Mouse (Mus musculus): Measurements from ENCODE around the gene Atp5j.

Gene Atp5j

GRCm38 (mm10) chr16:84835441-84835822, at the start of gene Atp5j:
Gene Atp5j (minus strand): TSS chr16:84835625.
- DNase-seq (ENCODE audit: low read depth, low spot score) = no peak

GRCm38 (mm10) chr16:84884572-84884971, 49.1 kb upstream of the Atp5j start:
- DNase-seq (ENCODE audit: low read depth, low spot score) = no peak

GRCm38 (mm10) chr16:84881754-84882321, 46.4 kb upstream of the Atp5j start:
- no peak for DNase-seq (ENCODE audit: low read depth, low spot score)

- no peak for DNase-seq (ENCODE audit: low read depth, low spot score)
Measured at GRCm38 (mm10) chr16:84881168-84881567, 45.7 kb upstream of the Atp5j start.

GRCm38 (mm10) chr16:84879146-84879545, 43.7 kb upstream of the Atp5j start:
- peak; percentile 89 for DNase-seq (ENCODE audit: low read depth, low spot score)

GRCm38 (mm10) chr16:84876082-84876481, 40.7 kb upstream of the Atp5j start:
- no peak for DNase-seq (ENCODE audit: low read depth, low spot score)

- no peak for DNase-seq (ENCODE audit: low read depth, low spot score)
Measured at GRCm38 (mm10) chr16:84875718-84876035, 40.3 kb upstream of the Atp5j start.

- DNase-seq (ENCODE audit: low read depth, low spot score) = no peak
Measured at GRCm38 (mm10) chr16:84875012-84875717, 39.7 kb upstream of the Atp5j start.

- no peak for DNase-seq (ENCODE audit: low read depth, low spot score)
Measured at GRCm38 (mm10) chr16:84873805-84874204, 38.4 kb upstream of the Atp5j start.

GRCm38 (mm10) chr16:84864656-84865055, 29.2 kb upstream of the Atp5j start:
- DNase-seq (ENCODE audit: low read depth, low spot score) = no peak

GRCm38 (mm10) chr16:84853492-84853891, 18.1 kb upstream of the Atp5j start:
- no peak for DNase-seq (ENCODE audit: low read depth, low spot score)

GRCm38 (mm10) chr16:84838576-84838975, 3.2 kb upstream of the Atp5j start:
- no peak for DNase-seq (ENCODE audit: low read depth, low spot score)

- DNase-seq (ENCODE audit: low read depth, low spot score) = peak; percentile 95
Measured at GRCm38 (mm10) chr16:84835823-84836743, 658 bp upstream of the Atp5j start.

GRCm38 (mm10) chr16:84834745-84835440, 532 bp downstream of the Atp5j start, which contains the start of gene Gabpa:
Gene Gabpa (plus strand): TSS chr16:84834925.
- DNase-seq (ENCODE audit: low read depth, low spot score) = peak; percentile 98

GRCm38 (mm10) chr16:84834344-84834743, 1.1 kb downstream of the Atp5j start:
- DNase-seq (ENCODE audit: low read depth, low spot score) = no peak

- DNase-seq (ENCODE audit: low read depth, low spot score) = no peak
Measured at GRCm38 (mm10) chr16:84832736-84833135, 2.7 kb downstream of the Atp5j start.

GRCm38 (mm10) chr16:84831696-84832095, 3.7 kb downstream of the Atp5j start:
- DNase-seq (ENCODE audit: low read depth, low spot score) = no peak

GRCm38 (mm10) chr16:84825009-84825408, 10.4 kb downstream of the Atp5j start:
- peak; percentile 80 for DNase-seq (ENCODE audit: low read depth, low spot score)

GRCm38 (mm10) chr16:84817423-84817822, 18.0 kb downstream of the Atp5j start:
- DNase-seq (ENCODE audit: low read depth, low spot score) = peak; percentile 61

GRCm38 (mm10) chr16:84814511-84814910, 20.9 kb downstream of the Atp5j start:
- DNase-seq (ENCODE audit: low read depth, low spot score) = no peak

GRCm38 (mm10) chr16:84813852-84814251, 21.6 kb downstream of the Atp5j start:
- no peak for DNase-seq (ENCODE audit: low read depth, low spot score)

GRCm38 (mm10) chr16:84810254-84810653, 25.2 kb downstream of the Atp5j start:
- DNase-seq (ENCODE audit: low read depth, low spot score) = no peak
